Comparison of ENCODE assay signal across 8 mouse cellular contexts in genomic region chr3:40951365-40951764, GRCm38 (mm10). TPM values are rescaled to one million over a fixed set of nuclear protein-coding genes. Genes with fewer than 3 reads are reported as not detected.
DNase-seq lines count a peak whose midpoint lies in the region; ATAC-seq and TF ChIP-seq lines count a peak whose summit lies in the region.

No protein-coding gene starts in this region.

- H3K9me3 ChIP-seq in E14TG2a.4 (ENCODE audit: low read length): no peaks in the 10 kb centered on the region
- no peaks in the 10 kb centered on the region for H3K9me3 ChIP-seq in embryonic facial prominence, embryonic 13.5 days

- peak overlapping the region; percentile 92 for H3K4me3 ChIP-seq in gastrocnemius, adult 2 months
- H3K4me3 ChIP-seq in E14TG2a.4 (replicated peaks; ENCODE audit: low read length): peak overlapping the region; percentile 87
- H3K4me3 ChIP-seq in embryonic facial prominence, embryonic 13.5 days: peak overlapping the region; percentile 71

- peaks cover 27% of the 10 kb centered on the region for H3K4me1 ChIP-seq in E14TG2a.4 (replicated peaks; ENCODE audit: low read depth, low read length)
- H3K4me1 ChIP-seq in embryonic facial prominence, embryonic 13.5 days: peaks cover 7% of the 10 kb centered on the region; the same call in 1 of the 2 replicates

- no peak for DNase-seq in gastrocnemius, adult 2 months
- DNase-seq in gastrocnemius, postnatal 10 days: no peak
- no peak for DNase-seq in urinary bladder, postnatal 10 days (ENCODE audit: low spot score)

- peak overlapping the region; percentile 99 for H3K4me2 ChIP-seq in embryonic facial prominence, embryonic 13.5 days

- intact Hi-C loops in gastrocnemius, adult 2 months (cut with DNase I): no loop called here

- H3K27ac ChIP-seq in gastrocnemius, adult 2 months: peak overlapping the region; percentile 96
- no peak overlapping the region for H3K27ac ChIP-seq in embryonic facial prominence, embryonic 13.5 days

- H3K9ac ChIP-seq in embryonic facial prominence, embryonic 13.5 days: no peak overlapping the region

- no peaks in the 10 kb centered on the region for H3K36me3 ChIP-seq in E14TG2a.4 (ENCODE audit: insufficient read depth, low read length)
- H3K36me3 ChIP-seq in embryonic facial prominence, embryonic 13.5 days: no peaks in the 10 kb centered on the region

- peak; percentile 54 for TF ChIP-seq CTCF in gastrocnemius, adult 2 months (IDR thresholded peaks at IDR 0.05)
- peak; percentile 20 for TF ChIP-seq CTCF in E14TG2a.4 (conservative IDR thresholded peaks at IDR 0.05; ENCODE audit: low read length)

- 7% methylated on average over 7 of the region's 7 CpGs for WGBS in embryonic facial prominence, embryonic 13.5 days

- no peak for ATAC-seq in embryonic facial prominence, embryonic 13.5 days (ENCODE audit: insufficient number of reproducible peaks, insufficient read depth, low FRiP score, low TSS enrichment, low read depth)
- ATAC-seq in inflammation-experienced regulatory T-cells, adult 6 months: peak; percentile 19
- peak; percentile 36; the same call in 1 of the 2 replicates for ATAC-seq in megakaryocyte-erythroid progenitor cell, adult 5-6 weeks (replicated peaks; ENCODE audit: low FRiP score, low TSS enrichment, poor library complexity, severe bottlenecking)
- no peak for ATAC-seq in monocyte, adult 5-6 weeks (replicated peaks; ENCODE audit: insufficient number of reproducible peaks, low FRiP score, low TSS enrichment, poor library complexity, severe bottlenecking)

- H3K27me3 ChIP-seq in E14TG2a.4 (ENCODE audit: insufficient read depth, low read length): peaks cover 41% of the 10 kb centered on the region
- peaks cover 44% of the 10 kb centered on the region for H3K27me3 ChIP-seq in embryonic facial prominence, embryonic 13.5 days

RNA-seq across cellular contexts. Expression of gene Larp1b, which starts 1.7 kb away (rescaled TPM):
- 10 to 100 TPM; 69.4 to 78.9 TPM for total RNA-seq in gastrocnemius, adult 2 months (2021)
- total RNA-seq in gastrocnemius, postnatal 10 days (2021): 10 to 100 TPM; 57.5 to 67.2 TPM
- polyA plus RNA-seq in embryonic facial prominence, embryonic 13.5 days (2015; fragmentation: Nextera tagmentation; extraction: Ambion mirVana): 0.65 and 0.96 TPM in 2 replicates
- 10 to 100 TPM; 20.7 to 22.9 (median 21.6) TPM for polyA plus RNA-seq in inflammation-experienced regulatory T-cells, adult 6 months (2017; shearing (Covaris generic))
- 45.1 and 46.2 TPM in 2 replicates for total RNA-seq in megakaryocyte-erythroid progenitor cell, adult 5-6 weeks (2014; fragmentation: Nextera tagmentation)
- 87.9 and 89.4 TPM in 2 replicates for total RNA-seq in megakaryocyte-erythroid progenitor cell, adult 5-6 weeks (2017)
- total RNA-seq in monocyte, adult 5-6 weeks (2017): 22.7 to 32.9 TPM (median 28.8 TPM) in 3 replicates

RNA-seq across cellular contexts. Expression of gene 1700034I23Rik, which starts 49.0 kb away (rescaled TPM):
- under 1 TPM in 1 of 2 experiments, not detected in 1; 0.11 TPM for total RNA-seq in gastrocnemius, adult 2 months (2021)
- total RNA-seq in gastrocnemius, postnatal 10 days (2021): under 1 TPM in 1 of 2 experiments, not detected in 1; 0.18 TPM
- polyA plus RNA-seq in embryonic facial prominence, embryonic 13.5 days (2015; fragmentation: Nextera tagmentation; extraction: Ambion mirVana): 0.17 and 0.40 TPM in 2 replicates
- 1 to 10 TPM in 1 of 3 experiments, under 1 TPM in 2; 0.47 to 1.2 (median 0.97) TPM for polyA plus RNA-seq in inflammation-experienced regulatory T-cells, adult 6 months (2017; shearing (Covaris generic))
- not detected in 2 replicates for total RNA-seq in megakaryocyte-erythroid progenitor cell, adult 5-6 weeks (2014; fragmentation: Nextera tagmentation)
- not detected in 2 replicates for total RNA-seq in megakaryocyte-erythroid progenitor cell, adult 5-6 weeks (2017)
- total RNA-seq in monocyte, adult 5-6 weeks (2017): not detected in 3 replicates

Comparison
In these comparisons a context has a peak if more than half of its experiments do, and no peak if none do; other contexts are left out.
1. ATAC-seq: peak in inflammation-experienced regulatory T-cells, adult 6 months (single experiment) and megakaryocyte-erythroid progenitor cell, adult 5-6 weeks (single experiment); none in embryonic facial prominence, embryonic 13.5 days (single experiment) and monocyte, adult 5-6 weeks (single experiment).
2. Peak in every context shown above with its lines, with median percentiles within 50 percentile points of each other: H3K4me3 ChIP-seq.